Mouse (Mus musculus) myocyte (in vitro differentiated cells): ENCODE results near the gene Cox15. TPM values are rescaled to one million over a fixed set of nuclear protein-coding genes. Genes with fewer than 3 reads are reported as not detected.

ENCODE experiments used
- H3K27me3 ChIP-seq: one replicate; pipeline ENCODE4 v1.6.1; 2011; ENCODE audit not compliant: control insufficient read depth, insufficient read depth, insufficient read length
- H3K36me3 ChIP-seq: one replicate; pipeline ENCODE4 v1.6.1; 2011; ENCODE audit not compliant: control insufficient read depth, insufficient read depth
- H3K4me2 ChIP-seq: one replicate; pipeline ENCODE4 v1.6.1; 2011; ENCODE audit warnings: low read depth, control low read depth
- H3K4me3 ChIP-seq: one replicate; pipeline ENCODE4 v1.5.1; 2011; ENCODE audit warnings: mild to moderate bottlenecking, control low read depth, moderate library complexity
- H3K79me2 ChIP-seq: one replicate; pipeline ENCODE4 v1.6.1; 2011; ENCODE audit not compliant: control insufficient read depth, insufficient read depth
- H3ac ChIP-seq: one replicate; pipeline ENCODE4 v1.6.1; 2011; ENCODE audit not compliant: control insufficient read depth, insufficient read length
- CEBPB ChIP-seq: IDR thresholded peaks from 2 replicates; pipeline ENCODE4 v1.6.1; 2011; ENCODE audit warnings: mild to moderate bottlenecking, moderate library complexity; ENCODE audit not compliant: poor library complexity, insufficient read depth, severe bottlenecking
- E2F4 ChIP-seq: IDR thresholded peaks from one replicate; pipeline ENCODE4 v1.6.1; 2011; ENCODE audit warnings: mild to moderate bottlenecking, control low read depth, moderate library complexity; ENCODE audit not compliant: insufficient read depth
- MAX ChIP-seq: IDR thresholded peaks from one replicate; pipeline ENCODE4 v1.6.1; 2011; ENCODE audit warnings: low read depth, mild to moderate bottlenecking, control low read depth
- MYOD1 ChIP-seq, 3 experiments: IDR thresholded peaks; one replicate each; pipeline ENCODE4 v1.6.1; 2011; ENCODE audit warnings: control low read depth in 2 of 3, low read depth in 2 of 3, mild to moderate bottlenecking in 2 of 3, moderate library complexity in 1 of 3; ENCODE audit not compliant: insufficient read length in 2 of 3, control insufficient read depth in 1 of 3
- MYOG ChIP-seq, 3 experiments: IDR thresholded peaks; one replicate each; pipeline ENCODE4 v1.6.1; 2011; ENCODE audit warnings: control low read depth in 2 of 3, low read depth in 2 of 3, mild to moderate bottlenecking in 2 of 3; ENCODE audit not compliant: insufficient read length in 2 of 3, control insufficient read depth in 1 of 3, insufficient read depth in 1 of 3
- POLR2A ChIP-seq: IDR thresholded peaks from one replicate; pipeline ENCODE4 v1.6.1; 2011; ENCODE audit warnings: low read depth, mild to moderate bottlenecking, control low read depth, moderate library complexity; ENCODE audit not compliant: insufficient read length
- POLR2AphosphoS2 ChIP-seq: IDR thresholded peaks from one replicate; pipeline ENCODE4 v1.6.1; 2011; ENCODE audit warnings: low read depth, control low read depth; ENCODE audit not compliant: insufficient read length
- REST ChIP-seq: IDR thresholded peaks from one replicate; pipeline ENCODE4 v1.6.1; 2011; ENCODE audit warnings: mild to moderate bottlenecking, control low read depth, moderate library complexity; ENCODE audit not compliant: insufficient read depth, insufficient read length
- SRF ChIP-seq: IDR thresholded peaks from one replicate; pipeline ENCODE4 v1.6.1; 2011; ENCODE audit warnings: low read depth; ENCODE audit not compliant: control insufficient read depth, insufficient read length
- TCF12 ChIP-seq: IDR thresholded peaks from one replicate; pipeline ENCODE4 v1.6.1; 2011; ENCODE audit warnings: mild to moderate bottlenecking, control low read depth; ENCODE audit not compliant: poor library complexity, insufficient read depth, severe bottlenecking
- TCF3 ChIP-seq: IDR thresholded peaks from one replicate; pipeline ENCODE4 v1.6.1; 2011; ENCODE audit warnings: low read depth, control low read depth; ENCODE audit not compliant: insufficient read length
- USF1 ChIP-seq: IDR thresholded peaks from one replicate; pipeline ENCODE4 v1.6.1; 2011; ENCODE audit warnings: low read depth, mild to moderate bottlenecking, control low read depth, moderate library complexity
- polyA plus RNA-seq: library from polyadenylated mRNA; unstranded; fragments of >200 nt; fragmentation: generic; extraction: Trizol; gene quantifications from one replicate; pipeline ENCODE4 v1.2.1, GENCODE M21; 2012; ENCODE audit warnings: missing spikeins

Gene Cox15
- polyA plus RNA-seq, 1 experiment: 11.5 TPM

DNA sequence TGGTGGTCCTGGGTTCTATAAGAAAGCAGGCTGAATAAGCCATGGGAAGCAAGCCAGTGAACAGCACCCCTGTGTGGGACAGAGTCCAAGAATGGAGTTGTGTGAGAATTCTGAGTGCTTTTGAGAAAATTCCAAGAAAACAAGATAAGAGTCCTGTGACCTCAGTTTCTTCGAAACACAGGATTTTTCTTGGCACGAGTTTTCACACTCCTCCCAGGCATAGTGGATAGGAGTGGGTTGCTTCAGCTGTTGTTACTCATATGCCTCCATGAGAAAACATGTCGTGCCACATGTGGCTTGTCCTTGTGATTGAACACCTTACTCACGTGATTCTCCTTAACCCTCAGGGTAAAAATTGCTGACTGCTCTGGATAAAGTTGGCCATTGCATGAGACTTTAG, 4.9 kb downstream of the Cox15 start:
- H3K4me3 ChIP-seq: no peak overlapping the region
- H3K27me3 ChIP-seq: no peaks in the 10 kb centered on the region
- H3K79me2 ChIP-seq: no peaks in the 10 kb centered on the region
- H3K36me3 ChIP-seq: peaks cover 61% of the 10 kb centered on the region
- no peak for TF ChIP-seq E2F4
- no peak for TF ChIP-seq USF1
- TF ChIP-seq MYOG (IDR thresholded peaks at IDR 0.05; ENCODE audit: control insufficient read depth in 1 of 3, insufficient read depth in 1 of 3, insufficient read length in 2 of 3, low read depth in 2 of 3): no peak
- TF ChIP-seq POLR2A: no peak
- TF ChIP-seq TCF3: no peak
- no peak for TF ChIP-seq POLR2AphosphoS2
- TF ChIP-seq SRF: no peak
- TF ChIP-seq MYOD1 (IDR thresholded peaks at IDR 0.05; ENCODE audit: control insufficient read depth in 1 of 3, insufficient read length in 2 of 3, low read depth in 2 of 3): no peak
- no peak for TF ChIP-seq REST
- no peak for TF ChIP-seq MAX
- no peak for TF ChIP-seq TCF12
- TF ChIP-seq CEBPB: no peak
- no peak overlapping the region for H3ac ChIP-seq
- H3K4me2 ChIP-seq: no peak overlapping the region

DNA sequence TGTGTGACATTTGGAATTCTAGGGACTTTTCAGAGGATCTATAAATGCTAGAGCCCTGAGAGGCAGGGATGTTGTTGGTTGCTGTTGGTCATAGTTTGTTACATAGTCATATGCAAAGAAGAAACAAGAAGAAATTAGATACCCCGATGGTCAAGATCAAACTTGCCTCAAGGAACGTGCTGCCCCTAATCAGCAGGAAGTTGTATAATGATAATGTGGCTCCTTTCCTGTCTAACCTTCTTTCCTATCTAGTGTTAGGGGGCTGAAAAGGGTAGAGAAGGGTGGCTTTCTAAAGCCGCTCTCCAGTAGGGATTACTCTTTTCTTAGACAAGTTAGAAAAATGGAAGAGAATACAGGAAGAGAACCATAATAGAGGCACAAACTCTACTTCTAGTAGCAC, 7.1 kb downstream of the Cox15 start:
- no peaks in the 10 kb centered on the region for H3K79me2 ChIP-seq
- H3ac ChIP-seq: no peak overlapping the region
- TF ChIP-seq MAX (no peak), CEBPB (no peak), MYOG (IDR thresholded peaks at IDR 0.05; ENCODE audit: control insufficient read depth in 1 of 3, insufficient read depth in 1 of 3, insufficient read length in 2 of 3, low read depth in 2 of 3) (no peak), SRF (no peak), E2F4 (no peak), REST (no peak), USF1 (no peak), TCF3 (no peak), TCF12 (no peak), POLR2AphosphoS2 (no peak)
- peaks cover 74% of the 10 kb centered on the region for H3K36me3 ChIP-seq
- no peak overlapping the region for H3K4me2 ChIP-seq
- H3K27me3 ChIP-seq: no peaks in the 10 kb centered on the region
- H3K4me3 ChIP-seq: no peak overlapping the region

GRCm38 (mm10) chr19:43743401-43743800, 9.4 kb downstream of the Cox15 start:
- Histone ChIP-seq H3ac (no peak overlapping the region), H3K4me3 (no peak overlapping the region), H3K36me3 (peaks cover 77% of the 10 kb centered on the region), H3K4me2 (no peak overlapping the region), H3K79me2 (no peaks in the 10 kb centered on the region), H3K27me3 (no peaks in the 10 kb centered on the region)
- TF ChIP-seq SRF (no peak), MAX (no peak), E2F4 (no peak), MYOD1 (IDR thresholded peaks at IDR 0.05; ENCODE audit: control insufficient read depth in 1 of 3, insufficient read length in 2 of 3, low read depth in 2 of 3) (no peak), POLR2AphosphoS2 (no peak), CEBPB (no peak), TCF3 (no peak), POLR2A (no peak), MYOG (IDR thresholded peaks at IDR 0.05; ENCODE audit: control insufficient read depth in 1 of 3, insufficient read depth in 1 of 3, insufficient read length in 2 of 3, low read depth in 2 of 3) (no peak), REST (no peak), USF1 (no peak), TCF12 (no peak)

- Histone ChIP-seq H3ac (no peak overlapping the region), H3K4me2 (no peak overlapping the region), H3K79me2 (no peaks in the 10 kb centered on the region), H3K27me3 (no peaks in the 10 kb centered on the region), H3K36me3 (peaks cover 53% of the 10 kb centered on the region), H3K4me3 (no peak overlapping the region)
- no peak for TF ChIP-seq CEBPB
- no peak for TF ChIP-seq E2F4
- TF ChIP-seq POLR2AphosphoS2: no peak
- TF ChIP-seq TCF3: no peak
- TF ChIP-seq POLR2A: no peak
- no peak for TF ChIP-seq MYOD1 (IDR thresholded peaks at IDR 0.05; ENCODE audit: control insufficient read depth in 1 of 3, insufficient read length in 2 of 3, low read depth in 2 of 3)
- no peak for TF ChIP-seq REST
- no peak for TF ChIP-seq MYOG (IDR thresholded peaks at IDR 0.05; ENCODE audit: control insufficient read depth in 1 of 3, insufficient read depth in 1 of 3, insufficient read length in 2 of 3, low read depth in 2 of 3)
- no peak for TF ChIP-seq SRF
- TF ChIP-seq TCF12: no peak
- TF ChIP-seq USF1: no peak
- TF ChIP-seq MAX: no peak
Measured at GRCm38 (mm10) chr19:43738409-43738808, 14.4 kb downstream of the Cox15 start.
